16 mouse cellular contexts compared by ENCODE assay signal in the genomic region with DNA sequence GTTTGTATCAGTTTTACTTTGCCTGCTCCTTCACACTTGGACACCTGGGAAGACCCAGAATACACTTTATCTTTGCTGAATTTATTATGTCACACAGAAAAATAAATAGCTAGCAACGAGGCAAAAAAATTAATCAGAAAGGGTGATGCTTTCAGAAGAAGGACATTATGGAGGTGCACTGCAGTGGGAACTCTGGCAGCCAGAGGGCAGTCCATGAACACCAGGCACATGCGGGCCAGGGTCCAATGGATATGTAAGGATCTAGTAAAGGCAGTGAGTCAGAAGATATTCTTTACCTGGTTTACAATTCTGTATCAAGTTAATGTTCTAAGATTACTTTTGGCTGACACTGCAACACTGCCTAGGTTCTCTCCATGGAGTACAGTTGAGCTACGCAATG. TPM values are rescaled to one million over a fixed set of nuclear protein-coding genes. Genes with fewer than 3 reads are reported as not detected.
A peak's percentile ranks its signal among the peaks of the same experiment; 100 is the strongest.
DNase-seq lines count a peak whose midpoint lies in the region; ATAC-seq and TF ChIP-seq lines count a peak whose summit lies in the region.
"Had no signal": no experiment of that assay in that cellular context is flagged by ENCODE, and none has a peak within 500 bp of the region (broad histone marks: within the 10 kb centered on the region; RNA-seq: fewer than 3 reads in every experiment).

No protein-coding gene starts in this region.

- H3K36me3 ChIP-seq in thymus, adult 2 months (ENCODE audit: control insufficient read depth, insufficient read depth, low read length): no peaks in the 10 kb centered on the region
- H3K36me3 ChIP-seq in midbrain, embryonic 15.5 days (replicated peaks): no peaks in the 10 kb centered on the region
- H3K36me3 ChIP-seq: embryonic facial prominence, embryonic 13.5 days; forebrain, embryonic 15.5 days; lung, embryonic 15.5 days; midbrain, embryonic 13.5 days; neural tube, embryonic 13.5 days had no signal

- TF ChIP-seq CTCF in layer of hippocampus, adult 2 months (conservative IDR thresholded peaks at IDR 0.05): peak; percentile 58
- peak; percentile 50; the same call in 1 of the 2 replicates for TF ChIP-seq CTCF in embryonic fibroblast, embryonic 13.5 days (IDR thresholded peaks at IDR 0.05; ENCODE audit: borderline replicate concordance, insufficient read depth, low read length)
- no peak for TF ChIP-seq CTCF in thymus, adult 2 months (IDR thresholded peaks at IDR 0.05; ENCODE audit: borderline replicate concordance, control insufficient read depth, extremely low read depth, insufficient read depth, low read length, poor library complexity)

- no peak overlapping the region for H3K9ac ChIP-seq in midbrain, embryonic 15.5 days
- H3K9ac ChIP-seq: embryonic facial prominence, embryonic 13.5 days; forebrain, embryonic 15.5 days; lung, embryonic 15.5 days; midbrain, embryonic 13.5 days; neural tube, embryonic 13.5 days had no signal

- no peak overlapping the region for H3K27ac ChIP-seq in layer of hippocampus, adult 2 months
- H3K27ac ChIP-seq in embryonic fibroblast, embryonic 13.5 days (ENCODE audit: insufficient read depth, low read length): no peak overlapping the region
- no peak overlapping the region for H3K27ac ChIP-seq in thymus, adult 2 months (ENCODE audit: control insufficient read depth, insufficient read depth, low read length)
- no peak overlapping the region for H3K27ac ChIP-seq in midbrain, embryonic 15.5 days
- H3K27ac ChIP-seq: embryonic facial prominence, embryonic 13.5 days; forebrain, embryonic 15.5 days; lung, embryonic 15.5 days; midbrain, embryonic 13.5 days; neural tube, embryonic 13.5 days had no signal

- no peaks in the 10 kb centered on the region for H3K27me3 ChIP-seq in thymus, adult 2 months (ENCODE audit: control insufficient read depth, insufficient read depth, low read length)
- H3K27me3 ChIP-seq in midbrain, embryonic 15.5 days (replicated peaks): no peaks in the 10 kb centered on the region
- H3K27me3 ChIP-seq: embryonic facial prominence, embryonic 13.5 days; forebrain, embryonic 15.5 days; lung, embryonic 15.5 days; midbrain, embryonic 13.5 days; neural tube, embryonic 13.5 days had no signal

- no peaks in the 10 kb centered on the region for H3K4me1 ChIP-seq in embryonic fibroblast, embryonic 13.5 days (ENCODE audit: control insufficient read depth, insufficient read depth, low read length)
- no peaks in the 10 kb centered on the region for H3K4me1 ChIP-seq in thymus, adult 2 months (replicated peaks; ENCODE audit: control insufficient read depth, insufficient read depth, low read length)
- H3K4me1 ChIP-seq in midbrain, embryonic 15.5 days: no peaks in the 10 kb centered on the region
- H3K4me1 ChIP-seq: embryonic facial prominence, embryonic 13.5 days; forebrain, embryonic 15.5 days; lung, embryonic 15.5 days; neural tube, embryonic 13.5 days had no signal

- H3K4me3 ChIP-seq in layer of hippocampus, adult 2 months: no peak overlapping the region
- no peak overlapping the region for H3K4me3 ChIP-seq in embryonic fibroblast, embryonic 13.5 days (ENCODE audit: insufficient read depth, low read length)
- H3K4me3 ChIP-seq in thymus, adult 2 months (ENCODE audit: control insufficient read depth, insufficient read depth, low read length): no peak overlapping the region
- H3K4me3 ChIP-seq in midbrain, embryonic 15.5 days: no peak overlapping the region
- H3K4me3 ChIP-seq: embryonic facial prominence, embryonic 13.5 days; forebrain, embryonic 15.5 days; lung, embryonic 15.5 days; midbrain, embryonic 13.5 days; neural tube, embryonic 13.5 days had no signal

- 89% methylated on average over 3 of the region's 3 CpGs for WGBS in thymus, adult 2 months
- 83% methylated on average over 3 of the region's 3 CpGs for WGBS in midbrain, embryonic 15.5 days

- H3K9me3 ChIP-seq in midbrain, embryonic 15.5 days: no peaks in the 10 kb centered on the region
- H3K9me3 ChIP-seq: embryonic facial prominence, embryonic 13.5 days; forebrain, embryonic 15.5 days; lung, embryonic 15.5 days; midbrain, embryonic 13.5 days; neural tube, embryonic 13.5 days had no signal

- H3K4me2 ChIP-seq in midbrain, embryonic 15.5 days: no peak overlapping the region
- H3K4me2 ChIP-seq: embryonic facial prominence, embryonic 13.5 days; forebrain, embryonic 15.5 days; lung, embryonic 15.5 days; midbrain, embryonic 13.5 days; neural tube, embryonic 13.5 days had no signal

- no peak for TF ChIP-seq POLR2A in embryonic fibroblast, embryonic 13.5 days (IDR thresholded peaks at IDR 0.05; ENCODE audit: low read depth, low read length)
- TF ChIP-seq POLR2A in thymus, adult 2 months (IDR thresholded peaks at IDR 0.05; ENCODE audit: control insufficient read depth, extremely low read depth, insufficient read depth, low read length, poor library complexity): no peak

- DNase-seq in gastrocnemius, adult 18-20 months (ENCODE audit: low spot score): peak; percentile 20
- DNase-seq in gastrocnemius, postnatal 25 days: no peak
- DNase-seq in layer of hippocampus, adult 2 months (ENCODE audit: low spot score in 2 of 2): no peak
- DNase-seq in layer of hippocampus, adult 18-20 months (ENCODE audit: low spot score in 2 of 2): no peak
- DNase-seq in A20 (ENCODE audit: low read depth, low spot score): peak; percentile 6
- no peak for DNase-seq in thymus, adult 2 months
- DNase-seq: B cell, adult 2 months; cerebellum, adult 8-10 months; thymus, adult 18-20 months had no signal

- ATAC-seq in midbrain, embryonic 15.5 days (replicated peaks): no peak
- ATAC-seq: forebrain, embryonic 15.5 days; midbrain, embryonic 13.5 days had no signal

RNA-seq across cellular contexts. Expression of gene Fap, which starts 24.2 kb away (rescaled TPM):
- total RNA-seq in gastrocnemius, adult 18-20 months (2021): 1 to 10 TPM; 3.4 to 3.7 TPM
- 10 to 100 TPM in 1 of 2 experiments, 1 to 10 TPM in 1; 7.7 to 10.1 TPM for total RNA-seq in gastrocnemius, postnatal 25 days (2021)
- under 1 TPM; 0.74 to 0.88 TPM for total RNA-seq in layer of hippocampus, adult 2 months (2021)
- under 1 TPM; 0.30 to 0.52 TPM for total RNA-seq in layer of hippocampus, adult 18-20 months (2021)
- polyA plus RNA-seq in embryonic fibroblast, embryonic 13.5 days (2011; ENCODE audit: insufficient read length, low read depth, missing spikeins): 23.1 and 38.9 TPM in 2 replicates
- 0.58 and 0.60 TPM in 2 replicates for polyA plus RNA-seq in thymus, adult 2 months (2012; rRNA removed)
- polyA plus RNA-seq in midbrain, embryonic 15.5 days (2015; fragmentation: Nextera tagmentation; extraction: Ambion mirVana): 0.50 and 0.88 TPM in 2 replicates

Comparison
In these comparisons a context has a peak if more than half of its experiments do, and no peak if none do; other contexts are left out.
1. DNase-seq: peak in gastrocnemius, adult 18-20 months (single experiment) and A20 (single experiment); none in gastrocnemius, postnatal 25 days (single experiment), layer of hippocampus, adult 2 months (0 of 2), layer of hippocampus, adult 18-20 months (0 of 2) and thymus, adult 2 months (single experiment).